Mouse (Mus musculus) heart, postnatal 0 days (tissue): ENCODE data around the gene Hcrtr2.

Source experiments
- CTCF ChIP-seq: IDR thresholded peaks from 2 replicates; pipeline ENCODE4 v1.5.1; 2016; ENCODE audit warnings: antibody characterized with exemption, control low read depth, low read depth
- EP300 ChIP-seq: IDR thresholded peaks from 2 replicates; pipeline ENCODE4 v1.6.1; 2016; ENCODE audit warnings: antibody characterized with exemption, low read depth

DNA sequence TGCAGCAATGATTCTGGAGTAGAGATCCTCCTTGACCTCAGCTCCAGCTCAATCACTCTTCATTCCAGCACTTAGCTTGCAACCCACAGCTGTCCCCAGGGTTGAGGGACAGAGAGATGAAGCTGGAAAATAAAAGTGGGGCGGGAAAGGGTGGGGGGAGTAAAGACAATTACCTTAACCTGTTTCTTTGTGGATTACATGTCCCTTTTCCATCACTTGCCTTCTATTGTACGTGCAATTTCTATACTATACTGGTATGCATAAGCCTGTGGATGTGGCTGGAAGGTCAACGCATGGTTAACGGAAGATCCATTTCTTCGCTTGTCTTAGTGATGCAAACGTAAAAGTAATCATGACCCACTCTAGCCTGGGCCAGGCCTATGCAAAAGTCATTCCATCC is at the start of gene Hcrtr2:
- TF ChIP-seq EP300 (no peak), CTCF (no peak)
